Mouse (Mus musculus): ENCODE results near the gene Hsp90b1. TPM values are rescaled to one million over a fixed set of nuclear protein-coding genes. Genes with fewer than 3 reads are reported as not detected.
A peak's percentile ranks its signal among the peaks of the same experiment; 100 is the strongest.

The Hsp90b1 gene
- 34.6 and 38.1 TPM in 2 replicates for polyA plus RNA-seq (2012; rRNA removed)

- Histone ChIP-seq H3K27ac (ENCODE audit: control insufficient read depth, insufficient read depth, low read length) (peak within 1 kb of the TSS; percentile 92), H3K27me3 (ENCODE audit: control insufficient read depth, insufficient read depth, low read length) (no peaks in the 10 kb centered on the region), H3K4me1 (replicated peaks; ENCODE audit: control insufficient read depth, insufficient read depth, low read length) (peaks cover 11% of the 10 kb centered on the region), H3K4me3 (ENCODE audit: control insufficient read depth, insufficient read depth, low read length) (peak within 1 kb of the TSS; percentile 60), H3K36me3 (ENCODE audit: control insufficient read depth, insufficient read depth, low read length) (peaks cover 22% of the 10 kb centered on the region)
- TF ChIP-seq CTCF (IDR thresholded peaks at IDR 0.05; ENCODE audit: borderline replicate concordance, control insufficient read depth, extremely low read depth, insufficient read depth, low read length, poor library complexity) (no peak), POLR2A (IDR thresholded peaks at IDR 0.05; ENCODE audit: control insufficient read depth, extremely low read depth, insufficient read depth, low read length, poor library complexity) (peak; percentile 96)
- peak; percentile 97 for DNase-seq
- under 1% methylated on average over 51 of the region's 51 CpGs for WGBS
Observed at GRCm38 (mm10) chr10:86705318-86705921, at the start of gene Hsp90b1, which contains the start of gene Ttc41. Gene Hsp90b1 (minus strand): TSS chr10:86705509. Gene Ttc41 (plus strand): TSS chr10:86705811.

GRCm38 (mm10) chr10:86744306-86744705, 39.0 kb upstream of the Hsp90b1 start:
- DNase-seq, result no peak
- Histone ChIP-seq H3K27ac (ENCODE audit: control insufficient read depth, insufficient read depth, low read length) (no peak overlapping the region), H3K36me3 (ENCODE audit: control insufficient read depth, insufficient read depth, low read length) (no peaks in the 10 kb centered on the region), H3K4me1 (replicated peaks; ENCODE audit: control insufficient read depth, insufficient read depth, low read length) (no peaks in the 10 kb centered on the region), H3K4me3 (ENCODE audit: control insufficient read depth, insufficient read depth, low read length) (no peak overlapping the region), H3K27me3 (ENCODE audit: control insufficient read depth, insufficient read depth, low read length) (no peaks in the 10 kb centered on the region)
- TF ChIP-seq CTCF (IDR thresholded peaks at IDR 0.05; ENCODE audit: borderline replicate concordance, control insufficient read depth, extremely low read depth, insufficient read depth, low read length, poor library complexity), result no peak
- TF ChIP-seq POLR2A (IDR thresholded peaks at IDR 0.05; ENCODE audit: control insufficient read depth, extremely low read depth, insufficient read depth, low read length, poor library complexity), result no peak
- WGBS, result 94% methylated on average over 7 of the region's 7 CpGs

GRCm38 (mm10) chr10:86742918-86743317, 37.6 kb upstream of the Hsp90b1 start:
- Histone ChIP-seq H3K27me3 (ENCODE audit: control insufficient read depth, insufficient read depth, low read length) (no peaks in the 10 kb centered on the region), H3K36me3 (ENCODE audit: control insufficient read depth, insufficient read depth, low read length) (no peaks in the 10 kb centered on the region), H3K27ac (ENCODE audit: control insufficient read depth, insufficient read depth, low read length) (no peak overlapping the region), H3K4me1 (replicated peaks; ENCODE audit: control insufficient read depth, insufficient read depth, low read length) (no peaks in the 10 kb centered on the region), H3K4me3 (ENCODE audit: control insufficient read depth, insufficient read depth, low read length) (no peak overlapping the region)
- DNase-seq, result no peak
- WGBS, result 98% methylated on average over 2 of the region's 2 CpGs
- TF ChIP-seq POLR2A (IDR thresholded peaks at IDR 0.05; ENCODE audit: control insufficient read depth, extremely low read depth, insufficient read depth, low read length, poor library complexity), result no peak
- TF ChIP-seq CTCF (IDR thresholded peaks at IDR 0.05; ENCODE audit: borderline replicate concordance, control insufficient read depth, extremely low read depth, insufficient read depth, low read length, poor library complexity), result no peak

GRCm38 (mm10) chr10:86735036-86735435, 29.7 kb upstream of the Hsp90b1 start:
- TF ChIP-seq CTCF (IDR thresholded peaks at IDR 0.05; ENCODE audit: borderline replicate concordance, control insufficient read depth, extremely low read depth, insufficient read depth, low read length, poor library complexity) (no peak), POLR2A (IDR thresholded peaks at IDR 0.05; ENCODE audit: control insufficient read depth, extremely low read depth, insufficient read depth, low read length, poor library complexity) (no peak)
- 81% methylated on average over 4 of the region's 4 CpGs for WGBS
- Histone ChIP-seq H3K27ac (ENCODE audit: control insufficient read depth, insufficient read depth, low read length) (no peak overlapping the region), H3K4me3 (ENCODE audit: control insufficient read depth, insufficient read depth, low read length) (no peak overlapping the region), H3K27me3 (ENCODE audit: control insufficient read depth, insufficient read depth, low read length) (no peaks in the 10 kb centered on the region), H3K4me1 (replicated peaks; ENCODE audit: control insufficient read depth, insufficient read depth, low read length) (no peaks in the 10 kb centered on the region), H3K36me3 (ENCODE audit: control insufficient read depth, insufficient read depth, low read length) (no peaks in the 10 kb centered on the region)
- no peak for DNase-seq

DNA sequence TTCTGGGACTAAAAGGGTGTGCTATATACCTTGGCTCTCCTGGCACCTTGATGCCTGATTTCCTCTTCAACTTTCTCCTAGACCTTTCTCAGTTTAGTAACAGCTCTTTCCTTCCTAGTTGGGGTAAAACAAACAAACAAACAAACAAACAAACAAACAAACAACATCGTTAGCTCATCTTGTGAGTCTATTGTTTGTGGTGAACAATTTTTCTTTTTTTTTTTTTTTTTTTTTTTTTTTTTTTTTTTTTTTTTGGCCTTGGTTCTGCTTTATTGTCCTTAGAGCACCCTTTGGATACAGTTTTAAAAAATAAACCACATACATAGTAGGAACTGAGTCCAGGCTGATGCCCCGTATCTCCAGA, 26.2 kb upstream of the Hsp90b1 start:
- H3K27me3 ChIP-seq (ENCODE audit: control insufficient read depth, insufficient read depth, low read length), result no peaks in the 10 kb centered on the region
- H3K27ac ChIP-seq (ENCODE audit: control insufficient read depth, insufficient read depth, low read length), result no peak overlapping the region
- WGBS, result 34% methylated on average over 2 of the region's 2 CpGs
- peaks cover 18% of the 10 kb centered on the region for H3K4me1 ChIP-seq (replicated peaks; ENCODE audit: control insufficient read depth, insufficient read depth, low read length)
- no peak overlapping the region for H3K4me3 ChIP-seq (ENCODE audit: control insufficient read depth, insufficient read depth, low read length)
- no peak for DNase-seq
- TF ChIP-seq CTCF (IDR thresholded peaks at IDR 0.05; ENCODE audit: borderline replicate concordance, control insufficient read depth, extremely low read depth, insufficient read depth, low read length, poor library complexity) (no peak), POLR2A (IDR thresholded peaks at IDR 0.05; ENCODE audit: control insufficient read depth, extremely low read depth, insufficient read depth, low read length, poor library complexity) (no peak)
- H3K36me3 ChIP-seq (ENCODE audit: control insufficient read depth, insufficient read depth, low read length), result no peaks in the 10 kb centered on the region

- peaks cover 20% of the 10 kb centered on the region for H3K4me1 ChIP-seq (replicated peaks; ENCODE audit: control insufficient read depth, insufficient read depth, low read length)
- no peaks in the 10 kb centered on the region for H3K36me3 ChIP-seq (ENCODE audit: control insufficient read depth, insufficient read depth, low read length)
- peak overlapping the region; percentile 56 for H3K4me3 ChIP-seq (ENCODE audit: control insufficient read depth, insufficient read depth, low read length)
- H3K27me3 ChIP-seq (ENCODE audit: control insufficient read depth, insufficient read depth, low read length), result no peaks in the 10 kb centered on the region
- peak; percentile 88 for DNase-seq
- WGBS, result 7% methylated on average over 22 of the region's 22 CpGs
- peak overlapping the region; percentile 17; the same call in 1 of the 2 replicates for H3K27ac ChIP-seq (ENCODE audit: control insufficient read depth, insufficient read depth, low read length)
- TF ChIP-seq CTCF (IDR thresholded peaks at IDR 0.05; ENCODE audit: borderline replicate concordance, control insufficient read depth, extremely low read depth, insufficient read depth, low read length, poor library complexity) (no peak), POLR2A (IDR thresholded peaks at IDR 0.05; ENCODE audit: control insufficient read depth, extremely low read depth, insufficient read depth, low read length, poor library complexity) (no peak)
Observed at GRCm38 (mm10) chr10:86730823-86731499, 25.7 kb upstream of the Hsp90b1 start.

Data from thymus, adult 2 months (tissue).